Mouse (Mus musculus): Measurements from ENCODE around the gene Shisa3. TPM values are rescaled to one million over a fixed set of nuclear protein-coding genes. Genes with fewer than 3 reads are reported as not detected.

Gene Shisa3
- 0.39 and 0.67 TPM in 2 replicates for polyA plus RNA-seq (2015; fragmentation: Nextera tagmentation; extraction: Ambion mirVana)

DNA sequence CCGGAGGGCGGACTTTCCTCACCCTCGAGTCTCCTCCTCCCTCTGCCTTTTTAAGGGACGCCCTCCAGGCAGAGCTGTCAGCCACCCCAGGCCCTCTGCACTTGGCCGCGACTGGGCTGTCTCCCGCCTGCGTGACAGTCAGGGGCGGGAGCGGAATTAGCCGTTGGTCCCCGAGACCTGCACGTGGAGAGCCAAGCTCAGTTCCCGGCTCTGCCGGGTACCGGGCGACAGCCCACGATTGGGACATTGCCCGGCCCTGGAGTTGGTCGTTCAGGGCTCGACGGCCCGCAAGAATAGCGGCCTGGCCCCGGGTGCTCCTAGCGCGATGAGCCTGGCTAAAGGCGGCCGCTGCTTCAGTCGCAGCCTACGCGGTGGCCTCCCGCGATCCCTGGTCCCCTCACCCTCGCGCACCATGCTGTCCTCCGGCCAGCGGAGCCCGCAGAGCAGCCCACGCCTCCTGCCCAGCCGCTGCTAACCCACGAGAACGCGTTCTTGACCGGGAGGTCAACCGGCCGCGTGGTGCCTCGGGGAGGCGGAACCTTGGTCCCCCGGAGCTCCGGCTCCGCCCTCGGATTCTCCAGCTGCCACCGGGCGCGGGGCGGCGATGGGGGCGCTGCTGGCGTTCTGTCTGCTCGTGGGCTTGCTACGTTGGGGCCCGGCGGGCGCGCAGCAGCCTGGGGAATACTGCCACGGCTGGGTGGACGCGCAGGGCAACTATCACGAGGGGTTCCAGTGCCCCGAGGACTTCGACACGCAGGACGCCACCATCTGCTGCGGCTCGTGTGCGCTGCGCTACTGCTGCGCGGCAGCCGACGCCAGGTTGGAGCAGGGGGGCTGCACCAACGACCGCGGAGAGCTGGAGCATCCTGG, at the start of gene Shisa3:
TSS of gene Shisa3 (plus strand) at position 79 of the 870 bp plus-strand sequence.
- Histone ChIP-seq H3K27me3 (peaks cover 69% of the 10 kb centered on the region), H3K9ac (peak within 1 kb of the TSS; percentile 60), H3K9me3 (replicated peaks) (no peaks in the 10 kb centered on the region), H3K36me3 (ENCODE audit: poor library complexity, severe bottlenecking) (no peaks in the 10 kb centered on the region), H3K4me1 (peaks cover 21% of the 10 kb centered on the region), H3K27ac (no peak within 1 kb of the TSS), H3K4me2 (peak within 1 kb of the TSS; percentile 97), H3K4me3 (peak within 1 kb of the TSS; percentile 50)
- WGBS = under 1% methylated on average over 85 of the region's 86 CpGs
- ATAC-seq = peak; percentile 77

DNA sequence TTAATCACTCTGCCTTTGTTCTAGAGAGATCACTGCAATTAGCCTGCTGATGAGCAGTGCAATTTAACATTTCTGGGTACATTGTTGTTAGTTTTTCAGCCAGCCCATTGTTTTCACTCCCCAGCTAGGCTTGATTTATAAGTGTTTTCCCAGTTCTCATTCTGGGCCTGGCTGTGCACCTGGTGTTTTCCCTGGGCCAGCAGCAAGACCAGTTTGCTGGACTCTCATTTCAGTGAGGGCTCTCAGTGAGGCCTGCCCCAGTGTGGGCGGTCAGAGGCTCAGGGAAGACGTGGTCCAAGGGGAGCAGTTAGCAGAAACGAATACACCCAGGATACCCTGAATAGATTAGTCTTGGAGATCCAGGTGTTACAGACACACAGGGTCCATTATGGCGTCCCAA, 49.0 kb upstream of the Shisa3 start:
- no peaks in the 10 kb centered on the region for H3K27me3 ChIP-seq
- no peak overlapping the region for H3K4me2 ChIP-seq
- H3K4me3 ChIP-seq = no peak overlapping the region
- H3K4me1 ChIP-seq = no peaks in the 10 kb centered on the region
- H3K9me3 ChIP-seq (replicated peaks) = no peaks in the 10 kb centered on the region
- no peak overlapping the region for H3K9ac ChIP-seq
- ATAC-seq = no peak
- H3K36me3 ChIP-seq (ENCODE audit: poor library complexity, severe bottlenecking) = no peaks in the 10 kb centered on the region
- WGBS = 68% methylated on average over 4 of the region's 4 CpGs
- no peak overlapping the region for H3K27ac ChIP-seq

GRCm38 (mm10) chr5:67559063-67559462, 48.6 kb upstream of the Shisa3 start:
- H3K9me3 ChIP-seq (replicated peaks) = no peaks in the 10 kb centered on the region
- ATAC-seq = no peak
- no peak overlapping the region for H3K4me2 ChIP-seq
- H3K9ac ChIP-seq = no peak overlapping the region
- no peaks in the 10 kb centered on the region for H3K27me3 ChIP-seq
- 87% methylated on average over 3 of the region's 3 CpGs for WGBS
- H3K27ac ChIP-seq = no peak overlapping the region
- no peaks in the 10 kb centered on the region for H3K4me1 ChIP-seq
- H3K4me3 ChIP-seq = no peak overlapping the region
- no peaks in the 10 kb centered on the region for H3K36me3 ChIP-seq (ENCODE audit: poor library complexity, severe bottlenecking)

- H3K9ac ChIP-seq = no peak overlapping the region
- no peak for ATAC-seq
- 76% methylated on average over 6 of the region's 6 CpGs for WGBS
- H3K36me3 ChIP-seq (ENCODE audit: poor library complexity, severe bottlenecking) = no peaks in the 10 kb centered on the region
- no peaks in the 10 kb centered on the region for H3K4me1 ChIP-seq
- H3K27me3 ChIP-seq = no peaks in the 10 kb centered on the region
- H3K4me3 ChIP-seq = no peak overlapping the region
- no peaks in the 10 kb centered on the region for H3K9me3 ChIP-seq (replicated peaks)
- H3K4me2 ChIP-seq = no peak overlapping the region
- no peak overlapping the region for H3K27ac ChIP-seq
Measured at GRCm38 (mm10) chr5:67572552-67573155, 35.0 kb upstream of the Shisa3 start.

DNA sequence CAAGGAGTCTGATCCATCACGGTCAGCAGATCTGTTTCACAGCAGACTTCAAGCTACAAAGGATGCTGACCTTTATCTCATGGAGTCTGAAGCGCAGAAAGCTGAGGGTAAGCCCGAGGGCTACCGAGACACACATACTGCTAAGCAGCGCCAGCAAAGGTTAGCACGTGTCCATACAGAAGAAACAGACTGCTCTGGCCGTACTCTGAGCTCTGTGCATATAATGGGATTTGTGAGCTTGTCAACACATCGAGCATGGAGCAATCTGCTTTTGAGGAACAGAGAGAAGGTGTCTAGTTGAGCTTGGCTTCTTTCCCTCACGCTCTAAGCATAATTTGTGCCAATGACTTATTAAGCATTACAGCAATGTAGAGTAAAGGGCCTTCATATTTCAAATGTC, 33.6 kb upstream of the Shisa3 start:
- Histone ChIP-seq H3K27ac (no peak overlapping the region), H3K9me3 (replicated peaks) (no peaks in the 10 kb centered on the region), H3K36me3 (ENCODE audit: poor library complexity, severe bottlenecking) (no peaks in the 10 kb centered on the region), H3K27me3 (no peaks in the 10 kb centered on the region), H3K4me2 (no peak overlapping the region), H3K4me1 (no peaks in the 10 kb centered on the region), H3K4me3 (no peak overlapping the region), H3K9ac (no peak overlapping the region)
- 91% methylated on average over 9 of the region's 9 CpGs for WGBS
- no peak for ATAC-seq

DNA sequence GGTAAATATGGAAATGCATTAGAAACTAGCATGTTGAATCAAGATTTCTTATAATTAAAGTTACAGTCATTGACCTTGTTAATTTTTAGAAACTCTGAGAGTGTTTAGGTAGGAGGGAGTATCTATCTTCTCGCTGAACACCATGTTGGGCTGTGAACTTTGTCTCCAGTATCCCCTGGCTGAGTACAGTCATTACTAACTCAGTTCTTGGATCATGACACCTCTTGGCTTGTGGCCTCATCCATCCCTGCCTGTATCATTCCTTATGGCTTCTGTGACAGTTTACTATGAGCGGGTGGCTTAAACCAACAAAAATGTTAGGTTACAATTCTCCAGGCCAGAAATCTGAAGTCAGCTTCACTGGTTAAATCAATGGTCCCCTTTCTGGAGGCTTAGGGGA, 32.0 kb upstream of the Shisa3 start:
- Histone ChIP-seq H3K36me3 (ENCODE audit: poor library complexity, severe bottlenecking) (no peaks in the 10 kb centered on the region), H3K9ac (no peak overlapping the region), H3K4me2 (no peak overlapping the region), H3K4me1 (no peaks in the 10 kb centered on the region), H3K27me3 (no peaks in the 10 kb centered on the region), H3K27ac (no peak overlapping the region), H3K4me3 (no peak overlapping the region), H3K9me3 (replicated peaks) (no peaks in the 10 kb centered on the region)
- 90% methylated on average over 2 of the region's 2 CpGs for WGBS
- ATAC-seq = no peak

DNA sequence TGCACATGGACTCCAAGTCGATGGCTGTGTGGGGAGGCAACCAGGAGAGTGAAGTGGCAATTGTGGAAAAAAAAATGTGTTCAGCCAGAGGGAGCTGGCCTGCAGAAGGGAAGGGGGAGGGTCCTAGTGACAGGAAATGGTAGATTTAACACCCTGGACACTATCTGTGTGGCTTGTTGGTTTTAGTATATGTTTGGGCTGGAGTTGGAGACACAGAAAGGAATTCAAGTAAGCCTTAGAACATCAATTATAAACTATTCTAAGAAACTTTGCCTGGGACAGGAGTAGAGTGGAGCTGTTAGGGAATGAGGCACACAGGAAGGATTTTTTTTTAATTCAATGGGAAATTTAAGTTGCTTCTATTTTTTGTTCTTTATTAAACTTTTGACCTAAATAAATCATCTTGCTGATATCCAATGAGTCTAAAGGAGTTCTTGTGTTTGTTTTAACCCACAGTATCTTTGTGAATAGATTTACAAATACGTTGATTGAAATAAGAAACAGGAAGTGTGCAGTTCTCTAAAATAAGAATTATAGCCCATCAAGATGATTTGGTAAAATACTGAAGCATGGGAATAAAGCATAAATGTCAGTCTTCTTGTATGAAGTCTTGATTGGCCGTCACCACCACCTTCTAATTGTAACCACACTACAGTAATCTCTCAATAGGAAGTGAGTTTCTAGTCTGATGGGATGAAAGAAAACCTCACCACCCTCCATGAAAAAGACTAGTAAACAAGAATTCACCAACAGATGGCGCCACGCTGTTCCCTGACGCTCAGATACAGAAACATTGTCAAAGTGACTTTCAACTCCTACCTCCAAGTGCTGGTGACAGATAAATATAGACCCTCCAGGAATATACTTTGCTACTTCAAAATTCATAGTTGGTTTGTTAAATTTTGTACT, 27.7 kb upstream of the Shisa3 start:
- 48% methylated on average over 6 of the region's 6 CpGs for WGBS
- no peak overlapping the region for H3K9ac ChIP-seq
- no peak overlapping the region for H3K27ac ChIP-seq
- no peaks in the 10 kb centered on the region for H3K36me3 ChIP-seq (ENCODE audit: poor library complexity, severe bottlenecking)
- H3K9me3 ChIP-seq (replicated peaks) = no peaks in the 10 kb centered on the region
- ATAC-seq = no peak
- no peaks in the 10 kb centered on the region for H3K27me3 ChIP-seq
- H3K4me3 ChIP-seq = no peak overlapping the region
- no peak overlapping the region for H3K4me2 ChIP-seq
- H3K4me1 ChIP-seq = no peaks in the 10 kb centered on the region

DNA sequence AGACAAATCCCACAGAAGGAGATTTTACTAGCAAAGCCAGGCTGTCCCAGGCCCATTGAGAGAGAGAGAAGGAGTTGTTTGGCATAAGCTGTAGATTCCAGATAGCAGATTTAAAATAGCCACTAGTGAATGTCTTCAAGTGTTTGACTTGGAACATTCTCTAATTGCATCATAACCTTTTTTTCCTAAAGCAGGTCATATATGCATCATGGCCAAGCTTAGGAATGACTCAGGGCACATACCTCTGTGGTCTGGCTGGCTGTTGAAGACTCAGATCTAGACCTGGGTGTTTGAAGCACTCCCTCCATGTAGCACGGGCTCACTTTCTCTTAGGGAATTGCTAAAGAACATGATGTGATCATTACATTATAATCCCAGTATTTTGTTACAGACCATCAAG, 12.6 kb upstream of the Shisa3 start:
- ATAC-seq = no peak
- WGBS = 93% methylated on average over 1 of the region's 1 CpGs
- H3K4me2 ChIP-seq = no peak overlapping the region

DNA sequence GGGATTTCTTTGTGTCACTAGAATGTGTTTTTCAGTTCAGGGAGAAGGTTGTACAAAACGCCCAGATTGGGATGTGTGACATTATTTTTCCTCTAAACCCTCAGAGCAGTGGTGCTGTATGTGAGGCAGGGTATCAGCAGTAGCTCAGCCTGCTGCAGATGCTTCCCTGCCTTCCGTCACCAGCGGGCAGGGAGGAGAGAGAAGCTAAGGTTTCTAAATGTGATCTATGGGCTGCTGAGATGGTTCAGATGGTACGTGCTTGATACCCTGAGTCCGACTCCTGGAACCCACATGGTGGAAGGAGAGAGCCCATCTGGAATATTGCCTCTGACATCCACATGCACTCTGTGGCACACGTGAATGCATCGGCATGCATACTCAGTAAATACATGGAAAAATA, 12.1 kb upstream of the Shisa3 start:
- Histone ChIP-seq H3K4me3 (no peak overlapping the region), H3K4me2 (no peak overlapping the region), H3K9me3 (replicated peaks) (no peaks in the 10 kb centered on the region), H3K9ac (no peak overlapping the region), H3K27ac (no peak overlapping the region), H3K36me3 (ENCODE audit: poor library complexity, severe bottlenecking) (no peaks in the 10 kb centered on the region), H3K4me1 (0 out of 2 replicates have a peak, but pooled peaks cover 3% of the 10 kb centered on the region), H3K27me3 (no peaks in the 10 kb centered on the region)
- 82% methylated on average over 7 of the region's 7 CpGs for WGBS
- ATAC-seq = no peak

More for the DNA sequence above, 12.6 kb upstream of the Shisa3 start:
- Histone ChIP-seq H3K36me3 (ENCODE audit: poor library complexity, severe bottlenecking) (no peaks in the 10 kb centered on the region), H3K27ac (no peak overlapping the region), H3K27me3 (no peaks in the 10 kb centered on the region), H3K4me1 (no peaks in the 10 kb centered on the region), H3K9me3 (replicated peaks) (no peaks in the 10 kb centered on the region), H3K9ac (no peak overlapping the region), H3K4me3 (no peak overlapping the region)

GRCm38 (mm10) chr5:67599935-67600334, 7.7 kb upstream of the Shisa3 start:
- no peak overlapping the region for H3K4me2 ChIP-seq
- 0 out of 2 replicates have a peak, but pooled peaks cover 3% of the 10 kb centered on the region for H3K4me1 ChIP-seq
- H3K36me3 ChIP-seq (ENCODE audit: poor library complexity, severe bottlenecking) = no peaks in the 10 kb centered on the region
- no peak for ATAC-seq
- no peak overlapping the region for H3K27ac ChIP-seq
- peaks cover 21% of the 10 kb centered on the region for H3K27me3 ChIP-seq
- H3K9ac ChIP-seq = no peak overlapping the region
- H3K4me3 ChIP-seq = no peak overlapping the region
- H3K9me3 ChIP-seq (replicated peaks) = no peaks in the 10 kb centered on the region
- WGBS = 92% methylated on average over 9 of the region's 9 CpGs

DNA sequence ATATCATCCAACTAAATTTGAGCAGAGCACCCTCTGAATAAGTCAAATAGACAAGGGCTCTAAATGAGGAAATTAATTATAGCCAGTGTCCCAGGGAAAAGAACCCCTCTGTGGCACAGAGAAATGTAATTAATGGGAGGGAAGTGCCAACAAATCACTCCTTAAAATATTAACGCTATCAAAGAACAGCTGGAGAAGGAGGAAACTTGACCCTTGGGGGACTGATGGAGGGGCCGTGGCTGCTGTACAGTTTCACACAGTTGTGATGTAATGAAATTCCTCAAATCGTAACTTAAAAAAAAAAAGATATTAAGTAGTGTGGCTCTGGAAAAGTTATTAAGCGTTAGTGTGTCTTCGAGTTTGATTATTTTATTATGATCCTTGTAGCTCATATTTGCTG, 1.7 kb upstream of the Shisa3 start:
- WGBS = 41% methylated on average over 5 of the region's 5 CpGs
- no peak overlapping the region for H3K27ac ChIP-seq
- ATAC-seq = no peak
- no peak overlapping the region for H3K4me2 ChIP-seq
- no peak overlapping the region for H3K9ac ChIP-seq
- no peaks in the 10 kb centered on the region for H3K36me3 ChIP-seq (ENCODE audit: poor library complexity, severe bottlenecking)
- H3K9me3 ChIP-seq (replicated peaks) = no peaks in the 10 kb centered on the region
- H3K27me3 ChIP-seq = peaks cover 70% of the 10 kb centered on the region
- H3K4me1 ChIP-seq = peaks cover 21% of the 10 kb centered on the region
- H3K4me3 ChIP-seq = no peak overlapping the region

All from forebrain, embryonic 13.5 days (tissue).